Mouse (Mus musculus) heart, postnatal 0 days (tissue): ENCODE results near the gene Slc22a14. TPM values are rescaled to one million over a fixed set of nuclear protein-coding genes. Genes with fewer than 3 reads are reported as not detected.

Experiments used
- ATAC-seq: fragments of 200-750 bp; cut with Nextera tagmentation; 2 replicates; pipeline ENCODE4 v1.8.0; 2017; ENCODE audit warnings: low read depth, moderate number of reproducible peaks, moderate library complexity; ENCODE audit not compliant: insufficient read depth
- DNase-seq: peaks from one replicate; pipeline ENCODE4 v3.0.0-alpha.2; 2016; ENCODE audit warnings: low spot score
- H3K27ac ChIP-seq: fragments of 300-500 bp; sonication (generic); 2 replicates; pipeline ENCODE4 v1.5.1; 2014; ENCODE audit warnings: low read depth, mild to moderate bottlenecking
- H3K27me3 ChIP-seq: fragments of 300-500 bp; sonication (generic); 2 replicates; pipeline ENCODE4 v1.6.1; 2014; ENCODE audit warnings: low read length, mixed read lengths; ENCODE audit not compliant: control insufficient read depth, insufficient read depth
- H3K36me3 ChIP-seq: fragments of 300-500 bp; sonication (generic); replicated peaks from 2 replicates; pipeline ENCODE4 v1.6.1; 2014; ENCODE audit warnings: low read length, mixed read lengths; ENCODE audit not compliant: control insufficient read depth, insufficient read depth
- H3K4me1 ChIP-seq: fragments of 300-500 bp; sonication (generic); 2 replicates; pipeline ENCODE4 v1.6.1; 2014; ENCODE audit warnings: antibody characterized with exemption; ENCODE audit not compliant: control insufficient read depth, insufficient read depth
- H3K4me2 ChIP-seq: fragments of 300-500 bp; sonication (generic); 2 replicates; pipeline ENCODE4 v1.6.1; 2014; ENCODE audit warnings: low read depth, mild to moderate bottlenecking, low read length, moderate library complexity
- H3K4me3 ChIP-seq: fragments of 300-500 bp; sonication (generic); 2 replicates; pipeline ENCODE4 v1.5.1; 2014; ENCODE audit warnings: low read depth, low read length
- H3K9ac ChIP-seq: fragments of 300-500 bp; sonication (generic); replicated peaks from 2 replicates; pipeline ENCODE4 v1.6.1; 2014; ENCODE audit warnings: low read depth, low read length, mixed read lengths
- H3K9me3 ChIP-seq: fragments of 300-500 bp; sonication (generic); replicated peaks from 2 replicates; pipeline ENCODE4 v1.6.1; 2016; ENCODE audit warnings: low read length; ENCODE audit not compliant: control insufficient read depth
- CTCF ChIP-seq: IDR thresholded peaks from 2 replicates; pipeline ENCODE4 v1.5.1; 2016; ENCODE audit warnings: antibody characterized with exemption, control low read depth, low read depth
- EP300 ChIP-seq: IDR thresholded peaks from 2 replicates; pipeline ENCODE4 v1.6.1; 2016; ENCODE audit warnings: antibody characterized with exemption, low read depth
- WGBS: fragments of 180-500 bp; shearing (Covaris S2); extraction: QIAGEN DNeasy Blood & Tissue Kit; methylation state at CpG from one replicate; pipeline ENCODE4 v1.1.7; 2014; 5-methylcytosine and 5-hydroxymethylcytosine counted together
- polyA plus RNA-seq: library from polyadenylated mRNA; unstranded; fragments of >200 nt; fragmentation: Nextera tagmentation; extraction: Ambion mirVana; gene quantifications from 2 replicates; pipeline ENCODE4 v1.2.1, GENCODE M21; 2015
- total RNA-seq: library from RNA; depleted of rRNA; stranded (reverse); fragments of >200 nt; gene quantifications from 2 replicates; pipeline ENCODE4 v1.2.3, GENCODE M21; 2014; ENCODE audit warnings: low replicate concordance

The Slc22a14 gene
- total and polyA plus RNA-seq, 2 experiments from 2014 or later: 0.08 TPM; not detected in 1

GRCm38 (mm10) chr9:119212996-119213395 is 152.4 kb downstream of the Slc22a14 start:
- no peak for DNase-seq
- Histone ChIP-seq H3K27ac (no peak overlapping the region), H3K9ac (no peak overlapping the region), H3K27me3 (no peaks in the 10 kb centered on the region), H3K36me3 (0 out of 2 replicates have a peak, but pooled peaks cover 5% of the 10 kb centered on the region), H3K4me1 (no peaks in the 10 kb centered on the region), H3K9me3 (no peaks in the 10 kb centered on the region), H3K4me2 (no peak overlapping the region), H3K4me3 (no peak overlapping the region)
- ATAC-seq: no peak
- 74% methylated on average over 8 of the region's 8 CpGs for WGBS
- no peak for TF ChIP-seq CTCF
- TF ChIP-seq EP300: no peak

- Histone ChIP-seq H3K27me3 (no peaks in the 10 kb centered on the region), H3K4me2 (no peak within 1 kb of the TSS), H3K4me1 (no peaks in the 10 kb centered on the region), H3K9me3 (0 out of 2 replicates have a peak, but pooled peaks cover 7% of the 10 kb centered on the region), H3K4me3 (no peak within 1 kb of the TSS), H3K27ac (no peak within 1 kb of the TSS), H3K36me3 (no peaks in the 10 kb centered on the region), H3K9ac (no peak within 1 kb of the TSS)
- no peak for TF ChIP-seq CTCF
- 82% methylated on average over 4 of the region's 4 CpGs for WGBS
- DNase-seq (no peak), ATAC-seq (no peak)
Measured at GRCm38 (mm10) chr9:119208998-119209397, 156.4 kb downstream of the Slc22a14 start, which contains the start of gene Slc22a13. Gene Slc22a13, minus strand, starts transcription at chr9:119209098.

- Histone ChIP-seq H3K9ac (no peak overlapping the region), H3K27me3 (no peaks in the 10 kb centered on the region), H3K27ac (no peak overlapping the region), H3K36me3 (no peaks in the 10 kb centered on the region), H3K4me2 (no peak overlapping the region), H3K4me3 (no peak overlapping the region), H3K4me1 (no peaks in the 10 kb centered on the region), H3K9me3 (0 out of 2 replicates have a peak, but pooled peaks cover 7% of the 10 kb centered on the region)
- no peak for DNase-seq
- no peak for TF ChIP-seq CTCF
- TF ChIP-seq EP300: no peak
- WGBS: 69% methylated on average over 4 of the region's 4 CpGs
- ATAC-seq: no peak
Measured at GRCm38 (mm10) chr9:119207113-119207512, 158.2 kb downstream of the Slc22a14 start.

- no peak overlapping the region for H3K27ac ChIP-seq
- H3K4me3 ChIP-seq: no peak overlapping the region
- H3K4me1 ChIP-seq: no peaks in the 10 kb centered on the region
- H3K9ac ChIP-seq: no peak overlapping the region
- ATAC-seq (no peak), DNase-seq (no peak)
- H3K27me3 ChIP-seq: no peaks in the 10 kb centered on the region
- TF ChIP-seq CTCF (no peak), EP300 (no peak)
- no peaks in the 10 kb centered on the region for H3K36me3 ChIP-seq
- WGBS: 67% methylated on average over 2 of the region's 2 CpGs
- H3K4me2 ChIP-seq: no peak overlapping the region
- H3K9me3 ChIP-seq: 0 out of 2 replicates have a peak, but pooled peaks cover 7% of the 10 kb centered on the region
Measured at GRCm38 (mm10) chr9:119206666-119207065, 158.7 kb downstream of the Slc22a14 start.

- Histone ChIP-seq H3K4me1 (no peaks in the 10 kb centered on the region), H3K27me3 (no peaks in the 10 kb centered on the region), H3K36me3 (no peaks in the 10 kb centered on the region), H3K9me3 (0 out of 2 replicates have a peak, but pooled peaks cover 7% of the 10 kb centered on the region), H3K27ac (no peak overlapping the region), H3K4me2 (no peak overlapping the region), H3K4me3 (no peak overlapping the region), H3K9ac (no peak overlapping the region)
- DNase-seq (no peak), ATAC-seq (no peak)
- TF ChIP-seq CTCF: no peak
- TF ChIP-seq EP300: no peak
- WGBS: 87% methylated on average over 5 of the region's 5 CpGs
Measured at GRCm38 (mm10) chr9:119205756-119206155, 159.6 kb downstream of the Slc22a14 start.

GRCm38 (mm10) chr9:119203617-119204016 is 161.7 kb downstream of the Slc22a14 start:
- Histone ChIP-seq H3K9ac (no peak overlapping the region), H3K4me3 (no peak overlapping the region), H3K36me3 (no peaks in the 10 kb centered on the region), H3K27ac (no peak overlapping the region), H3K27me3 (no peaks in the 10 kb centered on the region), H3K4me1 (no peaks in the 10 kb centered on the region), H3K9me3 (0 out of 2 replicates have a peak, but pooled peaks cover 7% of the 10 kb centered on the region), H3K4me2 (no peak overlapping the region)
- DNase-seq (no peak), ATAC-seq (no peak)
- WGBS: 93% methylated on average over 9 of the region's 9 CpGs
- TF ChIP-seq EP300 (no peak), CTCF (no peak)
